Mouse (Mus musculus) neural tube, embryonic 11.5 days (tissue): Measurements from ENCODE around the gene Phldb2. TPM values are rescaled to one million over a fixed set of nuclear protein-coding genes. Genes with fewer than 3 reads are reported as not detected.

Experiments used
- ATAC-seq: fragments of 200-750 bp; cut with Nextera tagmentation; 2 replicates; pipeline ENCODE4 v1.8.0; 2017; ENCODE audit warnings: moderate number of reproducible peaks, mild to moderate bottlenecking, moderate TSS enrichment, moderate library complexity; ENCODE audit not compliant: insufficient read depth, low FRiP score, low TSS enrichment
- DNase-seq: peaks from one replicate; pipeline ENCODE4 v3.0.0-alpha.2; 2015; ENCODE audit warnings: low spot score
- H3K27ac ChIP-seq: fragments of 300-500 bp; sonication (generic); 2 replicates; pipeline ENCODE4 v1.5.1; 2014; ENCODE audit warnings: low read depth, mild to moderate bottlenecking, low read length
- H3K27me3 ChIP-seq: fragments of 300-500 bp; sonication (generic); 2 replicates; pipeline ENCODE4 v1.6.1; 2014; ENCODE audit warnings: mild to moderate bottlenecking, low read length, mixed read lengths; ENCODE audit not compliant: control insufficient read depth, insufficient read depth
- H3K36me3 ChIP-seq: fragments of 300-500 bp; sonication (generic); 2 replicates; pipeline ENCODE4 v1.6.1; 2014; ENCODE audit warnings: mild to moderate bottlenecking, low read length, moderate library complexity, mixed read lengths; ENCODE audit not compliant: control insufficient read depth, insufficient read depth
- H3K4me1 ChIP-seq: fragments of 300-500 bp; sonication (generic); 2 replicates; pipeline ENCODE4 v1.6.1; 2014; ENCODE audit warnings: low read length, mixed read lengths; ENCODE audit not compliant: control insufficient read depth, insufficient read depth
- H3K4me2 ChIP-seq: fragments of 300-500 bp; sonication (generic); 2 replicates; pipeline ENCODE4 v1.6.1; 2014; ENCODE audit warnings: low read depth, mild to moderate bottlenecking, moderate library complexity
- H3K4me3 ChIP-seq: fragments of 300-500 bp; sonication (generic); 2 replicates; pipeline ENCODE4 v1.5.1; 2014; ENCODE audit warnings: low read depth, low read length
- H3K9ac ChIP-seq: fragments of 300-500 bp; sonication (generic); 2 replicates; pipeline ENCODE4 v1.6.1; 2014; ENCODE audit warnings: mild to moderate bottlenecking, low read length
- H3K9me3 ChIP-seq: fragments of 300-500 bp; sonication (generic); 2 replicates; pipeline ENCODE4 v1.6.1; 2016; ENCODE audit warnings: low read length; ENCODE audit not compliant: control insufficient read depth
- WGBS: fragments of 180-500 bp; shearing (Covaris S2); extraction: QIAGEN DNeasy Blood & Tissue Kit; methylation state at CpG from one replicate; pipeline ENCODE4 v1.1.7; 2014; 5-methylcytosine and 5-hydroxymethylcytosine counted together
- polyA plus RNA-seq: library from polyadenylated mRNA; unstranded; fragments of >200 nt; fragmentation: Nextera tagmentation; extraction: Ambion mirVana; gene quantifications from 2 replicates; pipeline ENCODE4 v1.2.1, GENCODE M21; 2014

The Phldb2 gene
- polyA plus RNA-seq, 1 experiment from 2014 or later = 31.4 TPM

DNA sequence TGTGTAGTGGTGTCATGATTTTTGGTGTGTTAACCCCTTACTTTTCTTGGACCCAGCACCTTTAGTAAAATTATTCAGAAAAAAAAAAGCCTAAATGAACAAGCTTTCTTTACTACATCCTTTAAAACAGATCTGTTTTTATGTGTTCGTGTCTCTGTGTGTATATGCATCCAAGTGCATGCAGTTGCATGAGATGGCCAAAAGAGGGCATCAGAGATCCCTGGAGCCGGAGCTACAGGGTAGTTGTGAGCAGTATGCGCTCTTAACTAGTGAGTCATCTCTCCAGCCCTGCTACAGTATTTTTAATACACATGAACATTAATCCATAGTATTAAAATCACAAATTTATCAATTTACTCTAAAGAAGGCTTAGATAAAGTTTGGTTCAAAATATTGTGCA is 14.0 kb downstream of the Phldb2 start:
- no peak overlapping the region for H3K4me3 ChIP-seq
- DNase-seq = no peak
- no peak overlapping the region for H3K9ac ChIP-seq
- H3K27ac ChIP-seq = no peak overlapping the region
- H3K9me3 ChIP-seq = no peaks in the 10 kb centered on the region
- 92% methylated on average over 3 of the region's 3 CpGs for WGBS
- no peak overlapping the region for H3K4me2 ChIP-seq
- no peak for ATAC-seq
- H3K4me1 ChIP-seq = no peaks in the 10 kb centered on the region
- H3K27me3 ChIP-seq = no peaks in the 10 kb centered on the region
- no peaks in the 10 kb centered on the region for H3K36me3 ChIP-seq

- ATAC-seq (no peak), DNase-seq (no peak)
- Histone ChIP-seq H3K9ac (no peak overlapping the region), H3K27ac (no peak overlapping the region), H3K36me3 (no peaks in the 10 kb centered on the region), H3K9me3 (no peaks in the 10 kb centered on the region), H3K4me2 (no peak overlapping the region), H3K4me1 (no peaks in the 10 kb centered on the region), H3K27me3 (no peaks in the 10 kb centered on the region), H3K4me3 (no peak overlapping the region)
- WGBS = 65% methylated on average over 2 of the region's 2 CpGs
Observed at GRCm38 (mm10) chr16:45937381-45937780, 16.0 kb downstream of the Phldb2 start.

GRCm38 (mm10) chr16:45936521-45936920 is 16.9 kb downstream of the Phldb2 start:
- no peak overlapping the region for H3K9ac ChIP-seq
- DNase-seq (no peak), ATAC-seq (0 out of 2 replicates have a peak, but pooled peaks have one; percentile 41)
- no peak overlapping the region for H3K4me3 ChIP-seq
- no peak overlapping the region for H3K27ac ChIP-seq
- H3K36me3 ChIP-seq = no peaks in the 10 kb centered on the region
- H3K9me3 ChIP-seq = no peaks in the 10 kb centered on the region
- no peaks in the 10 kb centered on the region for H3K4me1 ChIP-seq
- no peak overlapping the region for H3K4me2 ChIP-seq
- no peaks in the 10 kb centered on the region for H3K27me3 ChIP-seq
- 55% methylated on average over 2 of the region's 2 CpGs for WGBS

- no peak for DNase-seq
- 87% methylated on average over 3 of the region's 3 CpGs for WGBS
- Histone ChIP-seq H3K4me2 (no peak overlapping the region), H3K4me1 (no peaks in the 10 kb centered on the region), H3K9ac (no peak overlapping the region), H3K36me3 (no peaks in the 10 kb centered on the region), H3K4me3 (no peak overlapping the region), H3K9me3 (no peaks in the 10 kb centered on the region), H3K27ac (0 out of 2 replicates have a peak overlapping the region, but pooled peaks have one; percentile 35), H3K27me3 (no peaks in the 10 kb centered on the region)
- 0 out of 2 replicates have a peak, but pooled peaks have one; percentile 45 for ATAC-seq
Observed at GRCm38 (mm10) chr16:45935956-45936483, 17.4 kb downstream of the Phldb2 start.

DNA sequence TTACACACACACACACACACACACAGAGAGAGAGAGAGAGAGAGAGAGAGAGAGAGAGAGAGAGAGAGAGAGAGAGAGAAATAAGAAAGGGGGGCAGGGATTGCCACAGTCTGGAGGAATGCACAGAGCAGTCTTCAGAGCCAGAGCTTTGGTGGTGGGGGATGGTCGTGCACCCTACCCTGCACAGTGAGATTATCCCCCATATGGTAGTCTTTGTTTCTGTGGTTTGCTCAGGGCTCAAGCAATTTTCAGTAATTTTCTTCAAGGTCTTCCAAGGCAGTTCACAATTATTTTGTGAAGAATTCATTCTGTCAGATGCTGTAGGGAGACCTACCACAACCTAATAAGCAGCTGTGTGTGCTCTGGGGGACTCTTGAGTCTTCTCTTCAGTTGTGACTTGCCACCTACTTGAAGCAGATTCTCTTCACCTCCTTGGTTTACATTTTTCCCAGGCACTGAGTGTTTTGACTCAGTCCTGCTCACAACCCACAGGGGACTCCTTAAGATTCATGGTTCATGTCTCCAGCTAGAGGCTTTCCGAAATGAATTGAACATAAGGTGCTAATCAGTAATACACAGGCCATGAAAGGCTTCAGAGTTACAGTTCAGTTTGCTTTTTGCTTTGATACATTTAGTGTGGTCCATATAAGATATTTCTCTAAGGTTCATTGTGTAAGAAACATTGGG is 18.5 kb downstream of the Phldb2 start:
- 51% methylated on average over 2 of the region's 2 CpGs for WGBS
- no peaks in the 10 kb centered on the region for H3K4me1 ChIP-seq
- DNase-seq = no peak
- no peak overlapping the region for H3K9ac ChIP-seq
- H3K4me3 ChIP-seq = no peak overlapping the region
- H3K9me3 ChIP-seq = no peaks in the 10 kb centered on the region
- H3K36me3 ChIP-seq = no peaks in the 10 kb centered on the region
- H3K27me3 ChIP-seq = no peaks in the 10 kb centered on the region
- ATAC-seq = no peak
- no peak overlapping the region for H3K27ac ChIP-seq
- H3K4me2 ChIP-seq = no peak overlapping the region

- Histone ChIP-seq H3K27ac (no peak overlapping the region), H3K36me3 (no peaks in the 10 kb centered on the region), H3K9me3 (no peaks in the 10 kb centered on the region), H3K9ac (no peak overlapping the region), H3K4me3 (no peak overlapping the region), H3K4me2 (no peak overlapping the region), H3K27me3 (no peaks in the 10 kb centered on the region), H3K4me1 (no peaks in the 10 kb centered on the region)
- 95% methylated on average over 3 of the region's 3 CpGs for WGBS
- DNase-seq (no peak), ATAC-seq (no peak)
Observed at GRCm38 (mm10) chr16:45930308-45930707, 23.1 kb downstream of the Phldb2 start.

DNA sequence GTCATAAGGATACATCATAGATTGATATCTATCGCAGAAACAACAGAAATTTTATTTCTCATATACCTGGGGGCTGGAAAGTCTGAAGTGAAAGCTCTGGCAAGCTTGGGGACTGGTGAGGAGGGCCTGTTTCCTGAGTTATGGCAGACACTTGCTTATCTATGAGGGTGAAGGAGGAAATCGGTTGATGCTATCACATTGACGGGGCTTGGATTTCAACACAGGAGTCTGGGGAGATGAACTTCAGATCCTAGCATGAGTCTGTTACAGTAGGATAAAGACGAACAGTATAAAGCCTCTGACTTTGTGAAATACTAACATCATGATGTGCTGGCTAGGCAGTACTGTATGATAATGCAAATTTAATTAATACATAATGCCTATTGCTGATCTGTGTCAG is 25.3 kb downstream of the Phldb2 start:
- Histone ChIP-seq H3K27me3 (no peaks in the 10 kb centered on the region), H3K4me1 (0 out of 2 replicates have a peak, but pooled peaks cover 2% of the 10 kb centered on the region), H3K9me3 (no peaks in the 10 kb centered on the region), H3K27ac (no peak overlapping the region), H3K4me2 (no peak overlapping the region), H3K9ac (no peak overlapping the region), H3K36me3 (no peaks in the 10 kb centered on the region), H3K4me3 (no peak overlapping the region)
- ATAC-seq (no peak), DNase-seq (no peak)
- 84% methylated on average over 4 of the region's 4 CpGs for WGBS

DNA sequence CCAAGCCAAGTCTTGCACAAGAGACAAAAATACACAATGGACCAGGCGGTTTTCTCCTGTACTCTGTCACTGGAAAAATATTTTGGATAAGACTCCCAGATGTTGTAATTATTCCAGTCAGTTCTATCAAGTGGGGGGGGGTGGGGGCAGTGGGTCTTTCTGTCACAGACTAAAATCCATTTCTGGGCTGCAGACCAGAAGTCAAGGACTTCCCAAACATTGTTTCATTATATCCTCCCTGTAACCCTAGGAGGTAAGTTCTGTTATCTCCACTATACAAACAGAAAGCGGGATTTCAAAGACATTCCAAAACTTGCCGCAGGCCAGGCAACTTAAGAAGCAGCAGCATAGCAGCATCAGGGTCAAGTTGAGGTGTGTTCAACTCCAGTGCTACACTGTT is 25.8 kb downstream of the Phldb2 start:
- Histone ChIP-seq H3K9ac (no peak overlapping the region), H3K9me3 (no peaks in the 10 kb centered on the region)
- WGBS = 59% methylated on average over 3 of the region's 3 CpGs

DNA sequence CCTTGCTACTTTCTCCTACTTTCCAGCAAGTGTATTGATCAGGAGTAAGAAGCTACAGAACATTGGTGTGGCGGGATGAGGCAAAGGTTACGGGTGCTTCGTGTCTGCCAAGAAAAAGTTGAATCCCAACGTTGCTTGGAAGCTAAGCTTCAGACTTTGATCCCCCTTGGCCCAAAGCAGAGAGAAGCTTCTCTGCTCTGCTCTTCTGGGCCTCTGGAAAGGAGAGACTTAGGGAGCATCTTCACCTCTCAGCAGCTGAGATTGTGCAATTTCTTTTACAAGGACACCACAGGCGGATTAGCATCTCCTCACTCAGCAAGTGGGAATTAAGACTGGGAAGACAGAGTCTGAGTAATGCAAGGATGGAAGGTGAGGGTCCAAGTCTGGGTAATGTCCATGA is 26.5 kb downstream of the Phldb2 start:
- DNase-seq (no peak), ATAC-seq (no peak)
- Histone ChIP-seq H3K27ac (no peak overlapping the region), H3K4me3 (no peak overlapping the region), H3K9me3 (no peaks in the 10 kb centered on the region), H3K9ac (no peak overlapping the region), H3K4me1 (0 out of 2 replicates have a peak, but pooled peaks cover 2% of the 10 kb centered on the region), H3K4me2 (no peak overlapping the region), H3K27me3 (no peaks in the 10 kb centered on the region), H3K36me3 (no peaks in the 10 kb centered on the region)
- WGBS = 93% methylated on average over 5 of the region's 5 CpGs

More for the DNA sequence above, 25.8 kb downstream of the Phldb2 start:
- no peaks in the 10 kb centered on the region for H3K27me3 ChIP-seq
- ATAC-seq = no peak
- H3K4me1 ChIP-seq = 0 out of 2 replicates have a peak, but pooled peaks cover 2% of the 10 kb centered on the region
- H3K27ac ChIP-seq = no peak overlapping the region
- no peaks in the 10 kb centered on the region for H3K36me3 ChIP-seq
- H3K4me2 ChIP-seq = no peak overlapping the region
- H3K4me3 ChIP-seq = no peak overlapping the region
- no peak for DNase-seq
